ENCODE assay signal across 18 mouse cellular contexts in the genomic region with DNA sequence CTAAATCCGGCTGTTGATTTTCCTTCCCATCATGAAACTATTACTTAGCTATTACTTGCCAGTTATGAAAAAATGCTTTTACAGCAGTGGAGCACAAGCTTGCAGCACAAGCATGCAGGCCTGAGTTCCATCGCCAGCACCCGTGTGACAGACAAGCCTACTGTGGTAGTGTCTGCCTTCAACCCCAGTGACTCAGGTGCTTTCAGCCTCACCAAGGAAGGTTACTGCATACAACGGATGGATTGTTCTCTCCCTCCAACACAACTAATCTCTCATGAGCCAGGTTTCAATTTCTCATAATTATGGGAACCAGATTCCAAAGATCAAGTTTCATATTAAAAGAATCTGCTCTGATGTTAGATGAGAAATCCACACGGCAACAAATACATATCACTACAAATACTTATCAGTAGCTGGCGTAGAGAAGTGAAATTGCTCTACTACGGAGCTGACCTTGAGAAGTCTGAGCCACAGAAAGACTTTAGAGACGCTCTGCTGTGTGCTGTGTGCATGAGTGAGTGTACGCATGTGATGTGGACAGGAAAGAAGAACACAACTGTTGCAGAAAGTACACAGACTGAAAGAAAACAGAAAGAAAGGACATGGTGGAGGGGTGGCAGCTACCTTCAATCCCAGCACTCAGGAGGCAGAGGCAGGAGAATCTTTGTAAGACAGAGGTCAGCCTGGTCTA. TPM values are rescaled to one million over a fixed set of nuclear protein-coding genes. Genes with fewer than 3 reads are reported as not detected.
A peak's percentile ranks its signal among the peaks of the same experiment; 100 is the strongest.
DNase-seq lines count a peak whose midpoint lies in the region; ATAC-seq and TF ChIP-seq lines count a peak whose summit lies in the region.
"Had no signal": no experiment of that assay in that cellular context is flagged by ENCODE, and none has a peak within 500 bp of the region (broad histone marks: within the 10 kb centered on the region; RNA-seq: fewer than 3 reads in every experiment).

No protein-coding gene starts in this region.

- peak overlapping the region; percentile 82 for H3K27ac ChIP-seq in heart, embryonic 11.5 days (ENCODE audit: low read depth, low read length)
- peak overlapping the region; percentile 78 for H3K27ac ChIP-seq in limb, embryonic 12.5 days
- H3K27ac ChIP-seq in limb, embryonic 10.5 days, result no peak overlapping the region
- peak overlapping the region; percentile 92 for H3K27ac ChIP-seq in heart, embryonic 16.5 days (ENCODE audit: low read length)
- H3K27ac ChIP-seq in small intestine, adult 2 months (ENCODE audit: insufficient read depth, low read depth, low read length), result peak overlapping the region; percentile 63
- H3K27ac ChIP-seq: forebrain, embryonic 15.5 days; layer of hippocampus, adult 2 months; limb, embryonic 15.5 days; midbrain, embryonic 13.5 days had no signal

- no peaks in the 10 kb centered on the region for H3K36me3 ChIP-seq in heart, embryonic 11.5 days (ENCODE audit: control insufficient read depth, insufficient read depth, low read length)
- H3K36me3 ChIP-seq in limb, embryonic 12.5 days, result no peaks in the 10 kb centered on the region
- H3K36me3 ChIP-seq in limb, embryonic 10.5 days, result no peaks in the 10 kb centered on the region
- no peaks in the 10 kb centered on the region for H3K36me3 ChIP-seq in heart, embryonic 16.5 days (ENCODE audit: control insufficient read depth, insufficient read depth)
- no peaks in the 10 kb centered on the region for H3K36me3 ChIP-seq in small intestine, adult 2 months (ENCODE audit: control insufficient read depth, insufficient read depth, low read length)
- H3K36me3 ChIP-seq: forebrain, embryonic 15.5 days; limb, embryonic 15.5 days; midbrain, embryonic 13.5 days had no signal

- no peak for TF ChIP-seq POLR2A in small intestine, adult 2 months (IDR thresholded peaks at IDR 0.05; ENCODE audit: low read depth, low read length)

- no peak overlapping the region for H3K4me2 ChIP-seq in heart, embryonic 11.5 days
- H3K4me2 ChIP-seq in limb, embryonic 12.5 days, result no peak overlapping the region
- peak overlapping the region; percentile 28 for H3K4me2 ChIP-seq in heart, embryonic 16.5 days (ENCODE audit: low read depth, low read length)
- H3K4me2 ChIP-seq: forebrain, embryonic 15.5 days; limb, embryonic 15.5 days; midbrain, embryonic 13.5 days had no signal

- TF ChIP-seq CTCF in small intestine, adult 2 months (IDR thresholded peaks at IDR 0.05; ENCODE audit: extremely low read depth, insufficient read length, insufficient replicate concordance, low read depth, low read length), result no peak

- no peaks in the 10 kb centered on the region for H3K27me3 ChIP-seq in heart, embryonic 11.5 days (ENCODE audit: control insufficient read depth, insufficient read depth, low read length)
- no peaks in the 10 kb centered on the region for H3K27me3 ChIP-seq in limb, embryonic 12.5 days
- H3K27me3 ChIP-seq in limb, embryonic 10.5 days (ENCODE audit: low read depth, poor library complexity, severe bottlenecking), result no peaks in the 10 kb centered on the region
- H3K27me3 ChIP-seq in heart, embryonic 16.5 days (ENCODE audit: control insufficient read depth, insufficient read depth, low read length), result no peaks in the 10 kb centered on the region
- H3K27me3 ChIP-seq in small intestine, adult 2 months (ENCODE audit: control insufficient read depth, insufficient read depth, low read length), result no peaks in the 10 kb centered on the region
- H3K27me3 ChIP-seq: forebrain, embryonic 15.5 days; limb, embryonic 15.5 days; midbrain, embryonic 13.5 days had no signal

- no peaks in the 10 kb centered on the region for H3K9me3 ChIP-seq in heart, embryonic 11.5 days (replicated peaks; ENCODE audit: control insufficient read depth, low read length)
- H3K9me3 ChIP-seq in limb, embryonic 12.5 days, result no peaks in the 10 kb centered on the region
- no peaks in the 10 kb centered on the region for H3K9me3 ChIP-seq in limb, embryonic 10.5 days (replicated peaks)
- no peaks in the 10 kb centered on the region for H3K9me3 ChIP-seq in heart, embryonic 16.5 days (replicated peaks; ENCODE audit: control insufficient read depth, low read length)
- H3K9me3 ChIP-seq: forebrain, embryonic 15.5 days; limb, embryonic 15.5 days; midbrain, embryonic 13.5 days had no signal

- peaks cover 28% of the 10 kb centered on the region for H3K4me1 ChIP-seq in heart, embryonic 11.5 days (ENCODE audit: control insufficient read depth, insufficient read depth, low read length)
- peaks cover 51% of the 10 kb centered on the region for H3K4me1 ChIP-seq in limb, embryonic 12.5 days (replicated peaks)
- peaks cover 26% of the 10 kb centered on the region for H3K4me1 ChIP-seq in limb, embryonic 10.5 days
- H3K4me1 ChIP-seq in heart, embryonic 16.5 days (ENCODE audit: control insufficient read depth, insufficient read depth, low read length), result peaks cover 61% of the 10 kb centered on the region
- H3K4me1 ChIP-seq in small intestine, adult 2 months (ENCODE audit: control insufficient read depth, insufficient read depth, insufficient read length, low read length), result peaks cover 6% of the 10 kb centered on the region

- H3K9ac ChIP-seq in heart, embryonic 11.5 days (ENCODE audit: low read depth, low read length), result no peak overlapping the region
- no peak overlapping the region for H3K9ac ChIP-seq in limb, embryonic 12.5 days (replicated peaks)
- peak overlapping the region; percentile 30; the same call in 1 of the 2 replicates for H3K9ac ChIP-seq in heart, embryonic 16.5 days (ENCODE audit: low read length)
- H3K9ac ChIP-seq: forebrain, embryonic 15.5 days; limb, embryonic 15.5 days; liver, postnatal 0 days; midbrain, embryonic 13.5 days had no signal

- WGBS in heart, embryonic 11.5 days (ENCODE audit: insufficient replicate concordance), result 58% methylated on average over 9 of the region's 9 CpGs
- WGBS in limb, embryonic 12.5 days, result 67% methylated on average over 9 of the region's 9 CpGs
- 88% methylated on average over 9 of the region's 9 CpGs for WGBS in limb, embryonic 10.5 days
- 48% methylated on average over 9 of the region's 9 CpGs for WGBS in heart, embryonic 16.5 days
- 28% methylated on average over 9 of the region's 9 CpGs for WGBS in small intestine, adult 2 months

- no peak overlapping the region for H3K4me3 ChIP-seq in heart, embryonic 11.5 days (ENCODE audit: low read depth, low read length)
- no peak overlapping the region for H3K4me3 ChIP-seq in limb, embryonic 12.5 days (replicated peaks)
- H3K4me3 ChIP-seq in limb, embryonic 10.5 days, result no peak overlapping the region
- no peak overlapping the region for H3K4me3 ChIP-seq in heart, embryonic 16.5 days (ENCODE audit: low read length)
- H3K4me3 ChIP-seq in small intestine, adult 2 months (ENCODE audit: low read depth, low read length), result no peak overlapping the region
- H3K4me3 ChIP-seq: erythroblast, embryonic 14.5 days; forebrain, embryonic 15.5 days; layer of hippocampus, adult 2 months; limb, embryonic 15.5 days; midbrain, embryonic 13.5 days had no signal

- intact Hi-C loops in left cerebral cortex, postnatal 14 days (cut with DNase I), result no loop called here

- no peak for DNase-seq in heart, adult 18-20 months
- no peak for DNase-seq in limb, embryonic 10.5 days (ENCODE audit: low spot score)
- no peak for DNase-seq in left cerebral cortex, postnatal 14 days (ENCODE audit: low spot score in 2 of 2)
- DNase-seq: cerebellum, postnatal 10 days; kidney, adult 9 months; liver, postnatal 0 days; right cerebral cortex, postnatal 25 days; thymus, postnatal 36 days had no signal

- ATAC-seq in heart, embryonic 11.5 days (replicated peaks; ENCODE audit: insufficient number of reproducible peaks, low FRiP score, low TSS enrichment), result no peak
- no peak for ATAC-seq in limb, embryonic 12.5 days (ENCODE audit: insufficient number of reproducible peaks, insufficient read depth, low FRiP score, low TSS enrichment, low read depth)
- no peak for ATAC-seq in heart, embryonic 16.5 days (replicated peaks; ENCODE audit: extremely low read depth, insufficient read depth, low FRiP score)
- ATAC-seq in activated CD4-positive, CD25-positive, alpha-beta regulatory T cell, adult 4 months, result no peak
- ATAC-seq: forebrain, embryonic 15.5 days; liver, postnatal 0 days; midbrain, embryonic 13.5 days had no signal

RNA-seq across cellular contexts. Expression of a gene that starts 36.4 kb away (rescaled TPM):
- polyA plus RNA-seq in heart, embryonic 11.5 days (2014; fragmentation: Nextera tagmentation; extraction: Ambion mirVana), result 35.0 and 41.4 TPM in 2 replicates
- total RNA-seq in heart, adult 18-20 months (2021), result 10 to 100 TPM; 30.2 to 35.5 TPM
- polyA plus RNA-seq in limb, embryonic 12.5 days (2016; fragmentation: Nextera tagmentation; extraction: Ambion mirVana), result 20.4 and 24.4 TPM in 2 replicates
- 10.6 and 14.2 TPM in 2 replicates for polyA plus RNA-seq in limb, embryonic 10.5 days (2016; fragmentation: Nextera tagmentation; extraction: Ambion mirVana)
- 30.4 and 32.3 TPM in 2 replicates for polyA plus RNA-seq in heart, embryonic 16.5 days (2015; fragmentation: Nextera tagmentation; extraction: Ambion mirVana)
- 6.1 and 13.6 TPM in 2 replicates for polyA plus RNA-seq in small intestine, adult 2 months (2012; rRNA removed)
- total RNA-seq in left cerebral cortex, postnatal 14 days (2021), result 10 to 100 TPM; 12.3 to 14.9 TPM
- polyA plus RNA-seq in activated CD4-positive, CD25-positive, alpha-beta regulatory T cell, adult 4 months (2017; shearing (Covaris generic)), result under 1 TPM in 1 of 2 experiments, not detected in 1; 0.15 TPM
